Mouse (Mus musculus) brain, adult 2 months (tissue): ENCODE results near the gene Minos1.

ENCODE experiments used
- DNase-seq: peaks from one replicate; pipeline ENCODE4 v3.0.0; 2011; ENCODE audit warnings: low read depth, low spot score

Gene Minos1

DNA sequence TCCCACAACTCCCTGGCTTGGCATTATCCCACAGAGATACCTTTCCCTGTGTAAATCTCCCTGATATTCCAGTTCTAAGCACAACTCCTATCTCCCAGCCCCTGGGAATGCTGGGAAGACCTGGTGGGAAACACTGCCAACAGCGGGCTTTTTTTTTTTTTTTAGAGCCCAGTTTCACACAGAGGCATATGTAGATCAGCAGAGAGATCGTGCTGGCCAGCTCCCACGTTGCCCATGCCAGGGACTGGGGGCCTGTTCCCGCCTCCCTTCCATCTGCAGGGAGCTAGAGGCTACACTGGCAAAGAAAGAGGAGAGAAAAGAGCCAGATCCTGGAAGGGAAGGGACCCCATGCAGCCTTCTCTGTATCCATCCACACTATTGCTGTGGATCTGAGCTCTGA lies 62.6 kb downstream of the Minos1 start:
- DNase-seq: peak; percentile 84

DNA sequence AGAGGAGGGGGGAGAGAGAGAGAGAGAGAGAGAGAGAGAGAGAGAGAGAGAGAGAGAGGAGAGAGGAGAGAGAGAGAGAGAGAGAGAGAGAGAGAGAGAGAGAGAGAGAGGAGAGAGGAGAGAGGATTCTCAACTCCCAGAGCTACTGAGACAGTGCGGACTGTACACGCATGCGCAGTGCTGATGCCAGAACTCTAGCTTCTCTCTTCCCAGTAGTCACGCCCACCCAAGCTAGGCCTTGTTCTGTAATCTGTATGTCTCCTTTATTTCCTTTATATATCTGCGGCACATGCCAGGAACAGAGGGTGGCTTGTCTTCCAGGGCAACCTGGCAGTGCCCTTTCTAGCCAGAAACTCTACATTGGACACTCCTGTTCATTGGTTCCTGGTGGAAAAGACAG lies 66.1 kb downstream of the Minos1 start:
- peak; percentile 70 for DNase-seq

DNA sequence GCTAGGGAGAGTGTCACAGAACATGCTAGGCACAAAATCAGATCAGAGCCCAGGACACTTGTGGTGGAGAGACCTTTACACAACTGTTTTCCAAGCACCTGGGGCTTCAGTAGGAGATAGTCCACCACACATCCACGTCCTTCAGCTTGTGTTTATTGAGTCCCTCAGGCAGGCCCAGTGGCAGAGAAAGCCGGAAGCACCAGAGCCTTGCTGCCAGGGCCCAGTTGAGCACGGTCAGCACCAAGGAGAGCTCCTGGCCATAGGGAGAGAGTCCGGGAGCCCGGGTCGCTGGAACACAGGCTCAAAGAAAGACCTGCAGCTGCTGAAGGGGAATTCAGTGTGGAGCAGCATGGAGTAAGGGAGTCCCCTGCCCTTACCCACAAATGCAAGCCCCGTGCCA lies 71.3 kb downstream of the Minos1 start:
- no peak for DNase-seq

DNA sequence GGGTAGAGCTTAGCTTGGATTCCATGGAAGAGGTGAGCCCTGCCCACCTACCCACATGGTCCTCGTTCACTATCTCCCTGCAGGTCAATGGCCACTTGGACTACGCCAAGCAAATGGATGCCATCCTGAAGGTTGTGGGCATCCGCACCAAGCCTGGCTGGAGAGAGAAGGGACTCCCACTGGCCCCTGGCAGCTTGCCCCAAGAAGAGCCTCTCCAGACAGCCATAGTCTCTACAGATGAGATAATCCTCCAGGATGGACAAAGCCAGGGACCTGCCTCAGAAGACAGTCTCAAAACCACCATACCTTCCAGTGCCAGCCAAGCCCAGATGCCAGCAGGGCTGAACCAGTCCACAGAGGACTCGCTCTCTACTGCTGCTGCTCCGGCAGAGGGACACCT lies 72.9 kb downstream of the Minos1 start:
- DNase-seq: no peak

DNA sequence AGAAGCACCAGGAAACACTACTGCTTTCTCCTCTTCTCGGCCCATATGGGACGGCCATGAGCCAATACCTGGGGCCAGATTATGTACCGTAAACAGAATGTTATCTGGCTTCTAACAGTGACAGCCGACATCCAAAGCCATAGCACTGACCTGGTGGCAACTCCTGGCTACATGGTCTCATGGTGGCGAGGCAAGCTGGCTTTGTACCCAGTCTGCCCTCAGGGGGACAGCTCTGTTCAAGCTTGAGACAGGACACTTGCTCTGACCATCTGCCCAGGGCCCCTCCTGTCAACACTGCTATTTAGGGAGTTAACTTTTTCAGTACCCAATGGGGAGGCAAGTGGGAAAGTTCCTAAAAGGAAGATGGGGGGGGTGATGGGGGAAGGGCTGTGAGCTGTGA lies 73.6 kb downstream of the Minos1 start:
- DNase-seq: no peak

DNA sequence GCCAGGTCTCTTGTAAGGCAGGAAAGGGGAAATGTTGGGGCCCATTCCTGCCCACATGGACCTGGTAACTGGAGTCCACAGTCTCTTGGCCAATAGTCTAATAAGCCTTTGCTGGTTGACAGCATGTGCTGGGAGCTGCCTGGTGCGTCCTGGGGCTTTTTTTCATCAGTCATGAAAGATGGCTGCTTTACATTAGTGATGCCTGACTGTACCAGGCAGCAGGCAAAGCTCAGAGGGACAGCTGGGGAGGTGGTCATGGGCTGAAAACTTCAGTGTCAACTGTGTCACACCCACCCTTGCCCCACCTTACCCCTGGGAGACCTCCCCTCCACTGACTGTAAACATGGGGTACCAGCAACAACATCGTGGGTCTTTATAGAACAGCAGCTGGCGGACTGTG lies 75.2 kb downstream of the Minos1 start:
- DNase-seq: no peak

DNA sequence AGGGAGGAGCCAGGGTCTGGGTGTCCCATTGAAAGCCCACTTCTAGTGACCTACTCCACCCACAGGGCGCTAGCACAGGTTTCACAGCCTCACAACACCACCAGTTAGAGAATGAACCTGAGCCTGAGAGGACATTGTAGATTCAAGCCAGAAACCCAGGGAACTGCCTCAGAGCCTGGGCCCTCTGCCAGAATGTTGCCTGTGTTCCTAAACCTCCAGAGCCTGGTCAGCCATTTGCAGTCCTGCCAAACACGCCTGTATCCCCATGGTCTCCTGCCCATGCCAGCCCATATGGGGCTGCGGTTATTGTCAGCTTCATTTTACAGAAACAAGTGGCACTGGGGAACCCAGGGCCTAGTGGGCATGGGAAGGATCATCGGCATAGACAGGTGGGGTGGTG lies 75.6 kb downstream of the Minos1 start:
- DNase-seq: peak; percentile 66

DNA sequence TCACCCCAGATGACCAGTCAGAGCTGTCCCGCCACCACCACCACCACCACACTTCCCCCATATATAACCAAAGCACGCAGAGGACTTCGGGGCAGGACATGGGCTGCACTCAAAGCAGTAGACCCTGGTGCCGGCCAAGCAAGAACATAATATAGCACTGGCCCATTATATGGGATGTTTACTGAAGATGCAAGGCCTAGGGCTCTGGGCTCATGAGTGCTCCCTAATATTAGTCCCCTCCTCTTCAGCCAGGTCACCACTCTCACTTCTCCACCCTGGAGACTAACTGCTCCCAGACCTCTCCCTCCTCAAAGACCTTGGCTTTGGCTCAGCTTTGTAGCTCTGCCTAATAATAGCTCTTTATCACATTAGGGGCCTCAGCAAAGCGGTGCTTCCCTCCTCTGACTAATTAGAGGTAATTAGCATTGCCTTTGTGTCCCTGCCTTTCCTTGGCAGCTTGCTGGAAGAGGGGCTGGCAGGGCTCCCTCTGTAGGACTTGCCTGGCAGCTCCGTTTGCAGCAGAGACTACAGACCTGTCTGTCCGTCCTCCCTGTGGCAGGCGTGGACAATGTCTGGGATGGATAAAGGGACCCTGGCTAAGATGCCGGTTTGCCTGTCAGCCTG lies 76.5 kb downstream of the Minos1 start:
- DNase-seq: peak; percentile 78

DNA sequence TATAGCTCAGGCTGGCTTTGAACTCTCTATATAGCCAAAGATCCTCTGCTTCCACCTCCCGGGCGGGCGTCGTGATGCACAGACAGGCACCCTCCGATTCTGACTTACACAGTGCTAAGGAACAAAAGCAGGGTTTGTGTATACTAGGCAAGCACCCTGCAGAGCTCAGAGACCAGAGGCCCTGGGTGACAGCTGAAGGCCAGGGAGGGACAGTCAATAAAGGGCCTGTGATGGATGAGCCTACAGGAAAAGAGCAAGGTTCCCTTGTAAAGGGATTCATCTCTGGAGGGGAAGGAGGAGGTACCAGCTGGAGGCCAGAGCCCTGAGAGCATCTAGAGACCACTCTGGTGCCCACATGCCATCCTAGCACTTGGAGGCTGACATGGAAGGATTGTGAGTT lies 77.5 kb downstream of the Minos1 start:
- DNase-seq: no peak

DNA sequence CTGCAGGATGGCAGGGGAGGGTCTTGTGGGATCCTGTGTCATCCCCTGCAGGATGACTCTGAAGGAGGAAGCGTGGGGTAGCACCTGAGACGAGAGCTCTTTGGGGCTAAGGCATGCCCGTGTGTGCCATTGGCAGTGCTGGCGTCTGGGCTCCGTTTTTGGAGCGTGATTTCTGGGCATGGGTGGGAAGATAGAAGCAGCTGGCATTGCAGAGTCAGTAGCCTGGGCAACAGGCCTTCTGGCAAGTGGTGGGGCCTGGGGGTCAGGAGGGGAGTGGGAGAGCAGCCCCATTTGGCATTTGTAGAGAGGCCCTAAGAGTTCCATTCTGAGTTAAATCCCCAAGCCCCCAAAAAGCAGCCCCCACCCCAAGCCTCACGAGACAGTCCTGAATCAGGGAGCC lies 78.1 kb downstream of the Minos1 start:
- no peak for DNase-seq
